Mouse (Mus musculus): ENCODE results near the gene Tmem183a.

GRCm38 (mm10) chr1:134357461-134357860 lies 4.3 kb downstream of the Tmem183a start:
- TF ChIP-seq CTCF (IDR thresholded peaks at IDR 0.05; ENCODE audit: control insufficient read depth, insufficient read depth, low read length) (no peak), POLR2A (IDR thresholded peaks at IDR 0.05; ENCODE audit: borderline replicate concordance, control insufficient read depth, low read depth, low read length) (no peak)

Measured in bone marrow, adult 2 months (tissue).